ENCODE assay signal across 7 mouse cellular contexts in genomic region chr13:9846543-9847434, GRCm38 (mm10).
A peak's percentile ranks its signal among the peaks of the same experiment; 100 is the strongest.
DNase-seq lines count a peak whose midpoint lies in the region.

No protein-coding gene starts in this region.

- peak; percentile 34 for DNase-seq in R1 (ENCODE audit: low read depth, low spot score)
- DNase-seq in cerebellum, adult 9-10 months, result peak; percentile 58
- peak; percentile 53 to 71 for DNase-seq in frontal cortex, postnatal 36 days (ENCODE audit: low spot score in 2 of 2)
- DNase-seq in hindlimb bud, embryonic 11.5 days (ENCODE audit: extremely low spot score, low read depth, low spot score), result peak; percentile 24
- DNase-seq in left cerebral cortex, adult 11 months (ENCODE audit: low spot score), result peak; percentile 25
- peak; percentile 68 for DNase-seq in mesoderm, embryonic 11.5 days (ENCODE audit: low read depth, low spot score)
- DNase-seq in right cerebral cortex, postnatal 4 days, result peak; percentile 61

Comparison
In these comparisons a context has a peak if more than half of its experiments do, and no peak if none do; other contexts are left out.
1. Peak in every context shown above with its lines: DNase-seq.